Mouse (Mus musculus) stomach, embryonic 15.5 days (tissue): Measurements from ENCODE around the gene Src. TPM values are rescaled to one million over a fixed set of nuclear protein-coding genes. Genes with fewer than 3 reads are reported as not detected.
A peak's percentile ranks its signal among the peaks of the same experiment; 100 is the strongest.

Experiments
- ATAC-seq: fragments of 200-750 bp; cut with Nextera tagmentation; 2 replicates; pipeline ENCODE4 v1.8.0; 2017; ENCODE audit warnings: low read depth, moderate number of reproducible peaks, moderate TSS enrichment; ENCODE audit not compliant: insufficient read depth, low FRiP score
- H3K27ac ChIP-seq: fragments of 300-500 bp; sonication (generic); 2 replicates; pipeline ENCODE4 v1.5.1; 2015; ENCODE audit warnings: mild to moderate bottlenecking, inconsistent platforms
- H3K27me3 ChIP-seq: fragments of 300-500 bp; sonication (generic); replicated peaks from 2 replicates; pipeline ENCODE4 v1.6.1; 2015; ENCODE audit warnings: inconsistent platforms
- H3K36me3 ChIP-seq: fragments of 300-500 bp; sonication (generic); 2 replicates; pipeline ENCODE4 v1.6.1; 2015; ENCODE audit warnings: inconsistent platforms
- H3K4me1 ChIP-seq: fragments of 300-500 bp; sonication (generic); 2 replicates; pipeline ENCODE4 v1.6.1; 2015; ENCODE audit warnings: inconsistent platforms
- H3K4me2 ChIP-seq: fragments of 300-500 bp; sonication (generic); 2 replicates; pipeline ENCODE4 v1.6.1; 2015; ENCODE audit warnings: mild to moderate bottlenecking, inconsistent platforms
- H3K4me3 ChIP-seq: fragments of 300-500 bp; sonication (generic); replicated peaks from 2 replicates; pipeline ENCODE4 v1.5.1; 2015; ENCODE audit warnings: inconsistent platforms
- H3K9ac ChIP-seq: fragments of 300-500 bp; sonication (generic); 2 replicates; pipeline ENCODE4 v1.6.1; 2015; ENCODE audit warnings: inconsistent platforms
- H3K9me3 ChIP-seq: fragments of 300-500 bp; sonication (generic); 2 replicates; pipeline ENCODE4 v1.6.1; 2016; ENCODE audit warnings: inconsistent platforms
- WGBS: fragments of 180-500 bp; shearing (Covaris S2); methylation state at CpG from one replicate; pipeline ENCODE4 v1.1.7; 2015; 5-methylcytosine and 5-hydroxymethylcytosine counted together
- polyA plus RNA-seq: library from polyadenylated mRNA; unstranded; fragments of >200 nt; fragmentation: Nextera tagmentation; extraction: Ambion mirVana; gene quantifications from 2 replicates; pipeline ENCODE4 v1.2.1, GENCODE M21; 2015

Gene Src
- polyA plus RNA-seq, 1 experiment from 2014 or later = 18.4 TPM

DNA sequence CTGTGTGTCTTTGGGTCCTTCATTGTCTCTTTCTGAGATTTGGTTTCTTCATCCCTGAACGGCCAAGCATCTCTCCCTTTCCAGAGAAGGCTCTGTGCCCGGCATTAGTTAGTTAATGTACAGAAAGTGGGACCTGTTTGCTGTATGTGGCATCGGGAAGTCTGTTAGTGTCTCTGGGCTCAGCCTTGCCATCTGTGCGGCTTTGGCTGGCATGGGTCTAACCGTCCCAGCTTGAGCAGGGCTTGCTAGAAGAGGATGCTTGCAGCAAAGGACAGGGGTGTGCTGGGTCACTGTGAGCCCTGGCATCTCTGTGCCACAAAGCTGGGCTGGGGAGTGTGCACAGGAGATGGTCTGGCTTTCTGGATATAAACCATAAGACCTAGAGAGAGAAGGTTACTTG lies 8.9 kb downstream of the Src start:
- Histone ChIP-seq H3K27me3 (no peaks in the 10 kb centered on the region), H3K4me2 (no peak overlapping the region), H3K27ac (no peak overlapping the region), H3K9ac (no peak overlapping the region), H3K36me3 (no peaks in the 10 kb centered on the region), H3K9me3 (no peaks in the 10 kb centered on the region), H3K4me3 (no peak overlapping the region), H3K4me1 (peaks cover 61% of the 10 kb centered on the region)
- WGBS = 89% methylated on average over 5 of the region's 5 CpGs
- ATAC-seq = no peak

DNA sequence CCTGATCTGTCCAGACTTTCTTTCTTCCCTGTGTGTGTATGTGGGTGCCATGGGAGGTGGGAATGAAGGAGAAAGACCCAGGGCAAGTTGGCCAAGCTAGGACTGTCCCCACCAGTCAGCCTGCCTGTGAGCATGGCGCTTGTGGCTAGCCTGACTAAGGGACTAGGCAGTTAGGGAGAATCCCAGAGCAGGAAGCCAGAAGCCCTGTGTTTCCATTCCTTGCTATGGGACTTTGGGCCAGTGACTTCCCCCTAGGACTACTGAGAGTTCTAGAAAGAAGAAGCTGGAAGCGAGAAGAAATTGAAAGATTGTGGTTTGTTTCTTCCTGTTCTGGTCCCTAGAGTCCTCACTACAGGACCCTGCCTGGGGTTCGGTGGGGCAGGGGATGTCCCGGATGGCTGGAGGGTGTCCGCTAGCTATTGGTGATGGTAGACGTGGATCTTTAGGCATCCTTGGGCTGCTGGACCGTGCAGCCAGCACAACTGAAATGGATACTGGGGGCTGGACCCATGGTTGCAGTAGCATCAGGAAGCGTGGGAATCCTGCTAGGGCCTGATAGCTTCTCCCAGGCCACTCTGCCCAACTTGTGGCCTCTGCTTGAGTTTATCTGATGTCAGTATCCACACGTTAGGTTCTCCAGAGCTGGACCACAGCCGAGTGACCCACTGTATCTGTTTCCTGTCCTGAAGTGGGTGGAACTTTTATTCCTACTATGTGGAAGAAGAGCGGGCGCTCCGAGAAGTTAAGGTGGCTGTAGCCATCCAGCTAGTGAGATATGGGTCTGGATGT lies 10.3 kb downstream of the Src start:
- Histone ChIP-seq H3K27ac (no peak overlapping the region), H3K4me3 (no peak overlapping the region), H3K27me3 (no peaks in the 10 kb centered on the region), H3K9me3 (no peaks in the 10 kb centered on the region), H3K4me2 (no peak overlapping the region), H3K4me1 (peaks cover 64% of the 10 kb centered on the region), H3K36me3 (no peaks in the 10 kb centered on the region), H3K9ac (no peak overlapping the region)
- ATAC-seq = no peak
- 79% methylated on average over 13 of the region's 13 CpGs for WGBS

DNA sequence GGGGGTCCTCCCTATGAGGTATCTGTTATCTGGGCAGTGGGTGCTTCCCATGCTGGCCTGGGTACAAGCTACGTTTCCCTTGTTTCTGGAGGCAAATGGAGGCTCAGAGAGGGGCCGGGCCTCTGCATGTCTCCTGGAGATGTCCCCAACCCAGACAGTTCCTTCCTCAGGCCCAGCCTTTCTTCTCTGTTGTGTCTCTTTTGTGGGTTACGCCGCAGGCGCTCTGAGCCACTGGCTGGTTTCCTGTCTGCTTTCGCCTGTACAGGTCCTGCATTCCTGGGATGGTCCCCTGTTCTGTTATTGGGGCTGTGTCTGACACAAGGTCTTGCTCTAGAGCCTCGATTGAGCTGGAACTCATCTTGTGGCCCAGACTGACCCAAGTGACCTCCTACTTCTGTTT lies 11.5 kb downstream of the Src start:
- ATAC-seq = no peak
- no peaks in the 10 kb centered on the region for H3K27me3 ChIP-seq
- no peak overlapping the region for H3K4me3 ChIP-seq
- H3K4me2 ChIP-seq = no peak overlapping the region
- no peak overlapping the region for H3K27ac ChIP-seq
- WGBS = 63% methylated on average over 7 of the region's 7 CpGs
- H3K9ac ChIP-seq = no peak overlapping the region
- no peaks in the 10 kb centered on the region for H3K9me3 ChIP-seq
- no peaks in the 10 kb centered on the region for H3K36me3 ChIP-seq
- H3K4me1 ChIP-seq = peaks cover 73% of the 10 kb centered on the region

DNA sequence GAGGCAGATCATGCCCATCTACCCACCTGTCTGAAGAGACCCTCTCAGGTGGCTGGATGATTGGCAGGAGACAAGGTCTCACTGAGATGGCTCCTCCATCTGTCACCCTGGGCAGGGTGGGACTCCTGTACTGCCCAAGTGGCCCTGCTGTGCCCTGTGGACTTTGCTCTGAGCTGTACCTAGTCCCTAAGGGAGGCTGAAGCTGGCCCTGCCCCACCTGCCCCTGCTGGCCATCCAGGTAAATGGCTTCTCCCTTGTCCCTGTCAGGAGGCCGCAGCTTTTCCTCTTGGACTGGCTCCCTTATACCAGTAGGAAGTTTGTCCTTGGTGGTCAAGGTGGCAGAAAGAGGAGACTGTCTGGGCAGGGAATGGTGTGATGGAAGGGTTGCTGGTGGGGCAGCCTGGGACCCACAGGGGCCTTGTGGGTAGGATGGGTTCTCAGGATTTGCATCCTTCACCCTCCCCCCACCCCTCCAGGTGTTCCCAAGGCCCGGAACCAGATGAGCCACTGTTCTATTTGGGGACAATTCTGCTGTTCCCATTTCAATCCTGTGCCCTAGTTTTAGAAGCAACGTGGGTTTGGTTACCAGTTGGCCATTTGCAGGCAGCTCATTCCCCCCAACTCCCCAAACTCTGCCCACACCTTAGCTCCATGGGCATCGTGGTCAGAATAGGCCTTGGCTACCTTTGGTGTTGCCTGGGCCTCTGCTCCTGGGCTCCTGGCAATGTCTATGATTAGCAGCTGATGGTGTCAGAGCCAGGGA lies 12.6 kb downstream of the Src start:
- H3K27me3 ChIP-seq = no peaks in the 10 kb centered on the region
- H3K9me3 ChIP-seq = no peaks in the 10 kb centered on the region
- no peaks in the 10 kb centered on the region for H3K36me3 ChIP-seq
- no peak overlapping the region for H3K4me2 ChIP-seq
- H3K9ac ChIP-seq = no peak overlapping the region
- ATAC-seq = no peak
- peak overlapping the region; percentile 90; the same call in 1 of the 2 replicates for H3K27ac ChIP-seq
- WGBS = 67% methylated on average over 4 of the region's 4 CpGs
- peaks cover 77% of the 10 kb centered on the region for H3K4me1 ChIP-seq
- H3K4me3 ChIP-seq = no peak overlapping the region

DNA sequence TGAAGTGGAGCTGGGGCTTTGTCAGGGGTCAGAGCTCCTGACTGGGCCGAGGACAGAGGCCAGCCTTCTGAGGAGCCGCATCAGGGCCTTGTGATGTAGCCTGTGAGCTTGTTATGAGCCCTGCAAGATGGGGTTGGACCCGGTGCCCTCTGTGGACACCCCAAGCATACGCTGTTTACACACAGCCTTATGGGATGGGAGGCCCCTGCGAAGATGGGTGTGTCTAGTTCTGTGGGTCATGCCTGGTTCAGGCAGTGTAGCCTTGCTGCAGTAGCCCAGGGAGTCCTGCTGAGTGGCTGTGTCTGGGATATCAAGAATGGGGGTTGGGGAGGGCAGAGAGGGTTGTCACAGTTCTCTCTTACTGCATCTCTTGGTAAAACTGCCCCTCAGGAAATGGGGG lies 13.7 kb downstream of the Src start:
- Histone ChIP-seq H3K4me3 (no peak overlapping the region), H3K27ac (peak overlapping the region; percentile 90), H3K9me3 (no peaks in the 10 kb centered on the region), H3K9ac (no peak overlapping the region), H3K27me3 (no peaks in the 10 kb centered on the region), H3K36me3 (no peaks in the 10 kb centered on the region), H3K4me1 (peaks cover 72% of the 10 kb centered on the region), H3K4me2 (no peak overlapping the region)
- 64% methylated on average over 5 of the region's 5 CpGs for WGBS
- ATAC-seq = peak; percentile 20; the same call in 1 of the 2 replicates

DNA sequence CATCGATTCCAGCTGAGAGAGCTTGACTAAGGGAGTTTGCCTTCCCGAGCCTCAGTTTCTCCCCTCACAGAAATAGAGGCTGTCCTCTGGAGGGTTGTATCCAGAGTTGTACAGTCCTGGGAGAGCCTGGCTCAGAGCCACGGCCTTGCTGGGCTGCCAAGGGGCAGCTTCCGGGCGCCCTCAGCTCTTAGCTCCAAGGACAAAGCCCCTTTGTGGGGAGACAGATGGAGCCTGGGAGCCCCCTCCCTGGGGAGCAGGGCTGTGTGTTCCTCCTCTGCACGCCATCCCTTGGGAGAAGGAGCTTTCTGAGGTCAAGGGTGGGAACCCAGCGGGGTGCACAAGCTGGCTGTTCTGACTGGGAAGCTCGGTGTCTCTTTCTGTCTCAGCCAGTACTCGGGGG lies 14.2 kb downstream of the Src start:
- no peaks in the 10 kb centered on the region for H3K36me3 ChIP-seq
- H3K4me1 ChIP-seq = peaks cover 66% of the 10 kb centered on the region
- no peak overlapping the region for H3K4me2 ChIP-seq
- 71% methylated on average over 9 of the region's 9 CpGs for WGBS
- H3K9ac ChIP-seq = no peak overlapping the region
- H3K9me3 ChIP-seq = no peaks in the 10 kb centered on the region
- H3K27ac ChIP-seq = peak overlapping the region; percentile 90
- H3K27me3 ChIP-seq = no peaks in the 10 kb centered on the region
- no peak for ATAC-seq
- H3K4me3 ChIP-seq = no peak overlapping the region

DNA sequence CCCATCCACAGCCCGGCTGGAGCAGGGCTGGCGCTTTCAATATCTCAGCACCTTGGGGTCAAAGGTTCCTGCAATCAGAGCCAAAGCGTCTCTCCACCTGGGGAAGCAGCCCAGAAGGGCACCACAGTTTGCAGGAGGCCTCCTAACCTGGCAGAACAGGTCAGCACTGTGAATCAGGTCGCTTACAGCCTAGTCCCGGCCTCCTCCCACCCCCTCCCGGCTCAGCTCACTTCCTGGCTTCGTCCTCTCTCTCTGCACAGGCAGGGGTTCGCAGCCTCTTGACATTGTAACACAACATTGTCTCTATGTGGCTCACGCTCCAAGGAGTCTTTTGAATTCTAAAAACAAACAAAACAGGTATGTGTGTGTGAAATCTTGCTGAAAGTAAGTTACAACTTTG lies 15.8 kb downstream of the Src start:
- Histone ChIP-seq H3K4me3 (no peak overlapping the region), H3K36me3 (no peaks in the 10 kb centered on the region), H3K9ac (no peak overlapping the region), H3K4me2 (peak overlapping the region; percentile 9; the same call in 1 of the 2 replicates), H3K27me3 (no peaks in the 10 kb centered on the region), H3K27ac (peak overlapping the region; percentile 90), H3K4me1 (peaks cover 61% of the 10 kb centered on the region), H3K9me3 (no peaks in the 10 kb centered on the region)
- peak; percentile 36; the same call in 1 of the 2 replicates for ATAC-seq
- 32% methylated on average over 9 of the region's 9 CpGs for WGBS

DNA sequence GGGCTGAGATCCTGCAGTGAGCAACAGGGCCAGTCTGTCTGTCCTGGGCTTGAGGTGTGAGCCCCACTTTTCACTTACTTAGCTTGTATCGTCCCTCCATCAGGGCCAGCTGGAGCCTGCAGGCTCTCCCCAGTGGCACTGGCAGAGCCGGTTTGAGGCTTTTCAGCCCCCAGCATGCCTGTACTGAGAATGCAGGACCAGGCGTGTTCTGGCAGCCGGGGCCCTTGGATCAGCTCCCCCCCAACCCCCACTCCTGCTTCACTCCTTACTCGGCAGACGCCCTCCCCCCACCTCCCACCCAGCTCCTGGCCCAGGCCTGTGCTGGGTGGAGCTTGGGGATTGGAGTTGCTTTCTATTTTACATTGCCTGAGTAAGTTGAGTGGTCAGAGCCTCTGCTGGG lies 16.3 kb downstream of the Src start:
- Histone ChIP-seq H3K9ac (no peak overlapping the region), H3K36me3 (no peaks in the 10 kb centered on the region), H3K9me3 (no peaks in the 10 kb centered on the region), H3K27me3 (no peaks in the 10 kb centered on the region), H3K4me1 (peaks cover 57% of the 10 kb centered on the region), H3K27ac (peak overlapping the region; percentile 90), H3K4me3 (no peak overlapping the region), H3K4me2 (peak overlapping the region; percentile 9; the same call in 1 of the 2 replicates)
- peak; percentile 65 for ATAC-seq
- WGBS = 17% methylated on average over 6 of the region's 6 CpGs

DNA sequence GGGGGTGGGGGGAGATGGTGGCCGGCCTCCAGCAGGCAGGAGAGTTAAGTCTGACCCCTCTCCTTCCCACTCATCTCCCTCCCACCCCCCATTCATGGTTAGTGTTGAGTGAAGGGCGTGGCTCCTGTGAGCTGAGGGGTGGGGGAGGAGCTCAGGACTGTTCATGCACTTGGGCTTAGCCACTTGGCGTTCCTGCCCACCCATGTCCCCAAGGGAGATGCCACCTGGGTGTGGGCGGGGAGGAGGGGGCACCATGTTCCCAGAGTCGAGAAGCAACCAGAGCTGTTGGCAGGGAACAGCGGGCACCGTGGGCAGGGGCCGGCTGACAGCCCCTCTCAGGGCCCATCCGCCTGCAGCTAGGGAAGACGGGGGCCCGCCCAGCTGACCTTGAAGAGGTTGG lies 18.3 kb downstream of the Src start:
- H3K9ac ChIP-seq = no peak overlapping the region
- no peak for ATAC-seq
- H3K27ac ChIP-seq = no peak overlapping the region
- no peaks in the 10 kb centered on the region for H3K27me3 ChIP-seq
- 73% methylated on average over 11 of the region's 11 CpGs for WGBS
- H3K4me2 ChIP-seq = no peak overlapping the region
- peaks cover 46% of the 10 kb centered on the region for H3K4me1 ChIP-seq
- H3K9me3 ChIP-seq = no peaks in the 10 kb centered on the region
- no peak overlapping the region for H3K4me3 ChIP-seq
- H3K36me3 ChIP-seq = peaks cover 10% of the 10 kb centered on the region

DNA sequence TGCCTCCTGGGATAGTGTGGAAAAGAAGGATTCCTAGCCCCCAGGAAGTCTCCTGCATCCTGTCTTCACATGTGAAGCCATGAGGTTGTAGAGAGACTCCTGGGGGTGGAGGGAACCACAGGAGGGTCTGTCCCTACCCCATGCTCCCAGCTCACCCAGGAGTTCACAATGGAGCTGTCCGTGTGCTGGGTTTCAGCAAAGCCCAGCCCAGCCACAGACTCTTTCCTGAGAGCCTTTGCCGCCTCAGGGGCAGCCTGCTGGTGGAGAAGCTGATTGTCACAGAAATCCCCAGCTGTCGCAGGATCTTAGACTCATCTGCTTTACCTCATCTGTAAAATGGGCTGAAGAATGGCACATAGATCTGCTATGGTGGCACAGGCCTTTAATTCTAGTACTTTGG lies 18.9 kb downstream of the Src start:
- no peak for ATAC-seq
- Histone ChIP-seq H3K9me3 (no peaks in the 10 kb centered on the region), H3K4me2 (no peak overlapping the region), H3K4me1 (peaks cover 40% of the 10 kb centered on the region), H3K36me3 (peaks cover 13% of the 10 kb centered on the region), H3K4me3 (no peak overlapping the region), H3K27ac (no peak overlapping the region), H3K27me3 (no peaks in the 10 kb centered on the region), H3K9ac (no peak overlapping the region)
- WGBS = 85% methylated on average over 3 of the region's 3 CpGs

DNA sequence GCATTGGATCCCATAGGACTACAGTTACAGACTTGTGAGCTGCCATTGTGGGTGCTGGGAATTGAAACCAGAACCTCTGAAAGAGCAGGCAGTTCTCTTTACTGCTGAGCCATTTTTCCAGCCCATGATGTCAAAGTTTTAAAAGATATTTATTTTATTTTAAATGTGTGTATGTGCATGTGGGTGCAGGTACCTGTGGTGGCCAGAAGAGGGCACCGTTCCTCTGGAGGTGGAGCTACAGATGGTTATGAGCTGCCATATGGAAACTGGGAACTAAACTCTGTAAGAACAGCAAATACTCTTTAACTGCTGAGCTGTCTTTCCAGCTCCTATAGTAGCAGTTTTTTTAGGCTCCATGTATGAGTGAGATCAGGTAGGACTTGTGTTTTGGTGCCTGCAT lies 23.1 kb downstream of the Src start:
- H3K9ac ChIP-seq = no peak overlapping the region
- peaks cover 18% of the 10 kb centered on the region for H3K36me3 ChIP-seq
- H3K9me3 ChIP-seq = no peaks in the 10 kb centered on the region
- no peaks in the 10 kb centered on the region for H3K4me1 ChIP-seq
- H3K4me2 ChIP-seq = no peak overlapping the region
- H3K27ac ChIP-seq = no peak overlapping the region
- H3K4me3 ChIP-seq = no peak overlapping the region
- no peak for ATAC-seq
- no peaks in the 10 kb centered on the region for H3K27me3 ChIP-seq
- 100% methylated on average over 1 of the region's 1 CpGs for WGBS
